Mouse (Mus musculus) forebrain, embryonic 15.5 days (tissue): ENCODE results near the gene Lrrc47. TPM values are rescaled to one million over a fixed set of nuclear protein-coding genes. Genes with fewer than 3 reads are reported as not detected.

Experiments used
- ATAC-seq: fragments of 200-750 bp; cut with Nextera tagmentation; replicated peaks from 2 replicates; pipeline ENCODE4 v1.8.0; 2017; ENCODE audit warnings: mild to moderate bottlenecking, moderate TSS enrichment, moderate library complexity
- H3K27ac ChIP-seq: fragments of 300-500 bp; sonication (generic); replicated peaks from 2 replicates; pipeline ENCODE4 v1.5.1; 2015; ENCODE audit warnings: mild to moderate bottlenecking, inconsistent platforms
- H3K27me3 ChIP-seq: fragments of 300-500 bp; sonication (generic); 2 replicates; pipeline ENCODE4 v1.6.1; 2015; ENCODE audit warnings: inconsistent platforms
- H3K36me3 ChIP-seq: fragments of 300-500 bp; sonication (generic); 2 replicates; pipeline ENCODE4 v1.6.1; 2015; ENCODE audit warnings: mild to moderate bottlenecking, inconsistent platforms
- H3K4me1 ChIP-seq: fragments of 300-500 bp; sonication (generic); 2 replicates; pipeline ENCODE4 v1.6.1; 2015; ENCODE audit warnings: inconsistent platforms
- H3K4me2 ChIP-seq: fragments of 300-500 bp; sonication (generic); replicated peaks from 2 replicates; pipeline ENCODE4 v1.6.1; 2015; ENCODE audit warnings: mild to moderate bottlenecking, inconsistent platforms
- H3K4me3 ChIP-seq: fragments of 300-500 bp; sonication (generic); 2 replicates; pipeline ENCODE4 v1.5.1; 2015; ENCODE audit warnings: mild to moderate bottlenecking, inconsistent platforms
- H3K9ac ChIP-seq: fragments of 300-500 bp; sonication (generic); replicated peaks from 2 replicates; pipeline ENCODE4 v1.6.1; 2015; ENCODE audit warnings: mild to moderate bottlenecking, inconsistent platforms
- H3K9me3 ChIP-seq: fragments of 300-500 bp; sonication (generic); 2 replicates; pipeline ENCODE4 v1.6.1; 2016; ENCODE audit warnings: inconsistent platforms
- WGBS: fragments of 180-500 bp; shearing (Covaris S2); methylation state at CpG from one replicate; pipeline ENCODE4 v1.1.7; 2015; ENCODE audit warnings: mixed read lengths; 5-methylcytosine and 5-hydroxymethylcytosine counted together
- polyA plus RNA-seq: library from polyadenylated mRNA; unstranded; fragments of >200 nt; fragmentation: Nextera tagmentation; extraction: Ambion mirVana; gene quantifications from 2 replicates; pipeline ENCODE4 v1.2.1, GENCODE M21; 2015

Gene Lrrc47
- 25.8 TPM in 2 replicates for polyA plus RNA-seq

DNA sequence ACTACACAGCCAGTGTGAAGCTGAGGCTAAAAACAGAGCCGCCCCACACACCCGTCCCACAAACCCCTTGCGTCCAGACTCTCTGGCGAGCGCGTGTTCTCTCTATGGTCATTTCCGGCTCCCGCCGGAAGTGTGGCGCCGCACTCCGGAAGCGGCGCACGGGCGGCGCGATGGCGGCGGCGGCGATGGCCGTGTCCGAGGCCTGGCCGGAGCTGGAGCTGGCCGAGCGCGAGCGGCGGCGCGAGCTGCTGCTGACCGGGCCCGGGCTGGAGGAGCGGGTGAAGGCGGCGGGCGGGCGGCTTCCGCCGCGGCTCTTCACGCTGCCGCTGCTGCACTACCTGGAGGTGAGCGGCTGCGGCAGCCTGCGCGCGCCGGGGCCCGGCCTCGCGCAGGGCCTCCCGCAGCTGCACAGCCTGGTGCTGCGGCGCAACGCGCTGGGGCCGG is at the start of gene Lrrc47:
Lrrc47 (plus strand) TSS at position 86 of the 444 bp plus-strand sequence.
- H3K9me3 ChIP-seq = no peaks in the 10 kb centered on the region
- H3K9ac ChIP-seq = peak within 1 kb of the TSS; percentile 73
- H3K27ac ChIP-seq = peak within 1 kb of the TSS; percentile 53
- H3K4me2 ChIP-seq = peak within 1 kb of the TSS; percentile 97
- WGBS = under 1% methylated on average over 44 of the region's 59 CpGs
- H3K36me3 ChIP-seq = peaks cover 14% of the 10 kb centered on the region
- H3K4me3 ChIP-seq = peak within 1 kb of the TSS; percentile 76
- ATAC-seq = peak; percentile 96
- H3K27me3 ChIP-seq = no peaks in the 10 kb centered on the region
- H3K4me1 ChIP-seq = peaks cover 25% of the 10 kb centered on the region

DNA sequence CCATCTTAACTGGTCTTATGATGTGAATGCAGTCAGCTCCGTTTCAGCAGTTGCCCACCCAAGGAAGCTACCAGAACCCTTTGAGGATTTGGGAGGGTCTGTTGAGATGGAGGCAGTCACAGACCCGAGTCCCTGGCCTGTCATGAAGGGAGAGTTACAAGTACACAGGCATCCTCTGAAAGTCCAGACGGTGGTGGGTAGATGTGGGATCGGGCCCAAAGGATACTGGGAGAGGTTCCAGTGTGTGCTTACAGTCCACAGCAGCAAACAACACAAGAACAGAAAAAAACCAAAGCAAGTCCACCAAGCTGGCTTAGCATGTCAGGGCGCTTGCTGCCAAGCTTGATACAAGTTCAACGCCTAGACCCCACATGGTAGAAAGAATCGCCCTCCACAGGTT is 48.9 kb upstream of the Lrrc47 start:
- H3K27me3 ChIP-seq = no peaks in the 10 kb centered on the region
- peaks cover 14% of the 10 kb centered on the region for H3K4me1 ChIP-seq
- peaks cover 41% of the 10 kb centered on the region for H3K36me3 ChIP-seq
- no peak overlapping the region for H3K27ac ChIP-seq
- no peaks in the 10 kb centered on the region for H3K9me3 ChIP-seq
- H3K4me3 ChIP-seq = no peak overlapping the region
- ATAC-seq = no peak
- H3K4me2 ChIP-seq = no peak overlapping the region
- WGBS = 87% methylated on average over 7 of the region's 7 CpGs
- no peak overlapping the region for H3K9ac ChIP-seq

DNA sequence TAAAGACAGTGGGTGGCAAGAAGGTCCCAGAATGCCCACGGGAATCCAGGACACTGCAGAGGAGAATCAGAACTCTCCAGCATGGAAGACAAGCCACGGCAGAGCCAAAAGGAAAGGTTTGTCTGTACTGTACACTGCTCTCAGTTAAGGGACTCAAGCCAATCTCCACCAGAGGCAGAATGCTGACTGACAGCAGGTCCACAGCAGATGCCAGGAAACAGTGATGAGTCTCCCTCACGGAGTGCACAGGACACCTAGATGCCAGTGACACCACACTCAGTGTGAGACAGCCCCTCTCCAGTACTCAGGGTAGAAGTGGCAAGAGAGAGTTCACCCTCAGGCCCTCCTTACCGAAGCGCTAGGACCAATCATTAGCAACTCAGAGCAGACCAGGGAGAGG is 44.9 kb upstream of the Lrrc47 start:
- Histone ChIP-seq H3K27me3 (no peaks in the 10 kb centered on the region), H3K9me3 (no peaks in the 10 kb centered on the region), H3K4me3 (no peak overlapping the region), H3K4me1 (no peaks in the 10 kb centered on the region), H3K4me2 (no peak overlapping the region), H3K9ac (no peak overlapping the region), H3K36me3 (peaks cover 40% of the 10 kb centered on the region), H3K27ac (no peak overlapping the region)
- WGBS = 89% methylated on average over 5 of the region's 5 CpGs
- ATAC-seq = no peak

DNA sequence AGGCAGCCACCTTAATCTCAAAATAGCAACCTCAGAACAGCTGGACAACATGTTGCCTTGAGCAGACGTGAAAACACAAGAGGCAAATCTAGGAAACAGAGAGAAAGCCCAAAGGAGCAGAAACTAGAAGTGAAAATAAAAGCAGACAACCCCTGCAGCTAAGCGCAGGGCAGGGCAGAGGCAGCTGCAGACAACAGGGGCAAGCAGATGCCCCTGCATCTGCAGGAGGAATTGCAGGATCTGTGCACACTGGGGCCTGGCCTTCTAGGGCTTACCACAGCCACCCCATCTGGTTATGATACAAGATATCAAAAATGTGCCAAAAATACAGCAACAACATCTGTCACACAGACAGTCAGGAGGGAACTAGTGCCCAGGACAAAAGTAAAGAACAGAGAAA is 44.0 kb upstream of the Lrrc47 start:
- no peaks in the 10 kb centered on the region for H3K4me1 ChIP-seq
- no peak for ATAC-seq
- H3K27me3 ChIP-seq = no peaks in the 10 kb centered on the region
- no peak overlapping the region for H3K27ac ChIP-seq
- H3K36me3 ChIP-seq = peaks cover 31% of the 10 kb centered on the region
- no peak overlapping the region for H3K4me2 ChIP-seq
- WGBS = 84% methylated on average over 2 of the region's 2 CpGs
- no peaks in the 10 kb centered on the region for H3K9me3 ChIP-seq
- no peak overlapping the region for H3K4me3 ChIP-seq
- H3K9ac ChIP-seq = no peak overlapping the region

DNA sequence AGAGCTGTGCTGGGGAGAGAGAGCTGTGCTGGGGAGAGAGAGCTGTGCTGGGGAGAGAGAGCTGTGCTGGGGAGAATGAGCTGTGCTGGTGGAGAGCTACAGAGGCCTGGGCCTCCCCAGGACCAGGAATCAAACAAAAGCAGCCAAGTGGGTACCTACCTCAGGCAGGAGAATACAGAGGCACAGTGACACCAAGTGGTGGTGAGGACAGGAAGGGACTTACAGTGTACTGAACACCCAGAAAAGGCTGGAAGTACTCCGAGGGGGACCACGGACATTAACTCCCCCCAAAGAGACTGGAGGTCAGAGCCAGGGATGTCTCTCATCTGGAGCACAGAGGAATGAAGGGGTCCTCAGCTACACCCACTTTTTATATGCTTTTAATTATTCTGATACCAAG is 43.5 kb upstream of the Lrrc47 start:
- no peak overlapping the region for H3K4me3 ChIP-seq
- no peaks in the 10 kb centered on the region for H3K9me3 ChIP-seq
- no peak overlapping the region for H3K4me2 ChIP-seq
- H3K27ac ChIP-seq = no peak overlapping the region
- ATAC-seq = no peak
- H3K4me1 ChIP-seq = 0 out of 2 replicates have a peak, but pooled peaks cover 3% of the 10 kb centered on the region
- H3K36me3 ChIP-seq = peaks cover 30% of the 10 kb centered on the region
- H3K27me3 ChIP-seq = no peaks in the 10 kb centered on the region
- no peak overlapping the region for H3K9ac ChIP-seq
- WGBS = 77% methylated on average over 2 of the region's 2 CpGs

DNA sequence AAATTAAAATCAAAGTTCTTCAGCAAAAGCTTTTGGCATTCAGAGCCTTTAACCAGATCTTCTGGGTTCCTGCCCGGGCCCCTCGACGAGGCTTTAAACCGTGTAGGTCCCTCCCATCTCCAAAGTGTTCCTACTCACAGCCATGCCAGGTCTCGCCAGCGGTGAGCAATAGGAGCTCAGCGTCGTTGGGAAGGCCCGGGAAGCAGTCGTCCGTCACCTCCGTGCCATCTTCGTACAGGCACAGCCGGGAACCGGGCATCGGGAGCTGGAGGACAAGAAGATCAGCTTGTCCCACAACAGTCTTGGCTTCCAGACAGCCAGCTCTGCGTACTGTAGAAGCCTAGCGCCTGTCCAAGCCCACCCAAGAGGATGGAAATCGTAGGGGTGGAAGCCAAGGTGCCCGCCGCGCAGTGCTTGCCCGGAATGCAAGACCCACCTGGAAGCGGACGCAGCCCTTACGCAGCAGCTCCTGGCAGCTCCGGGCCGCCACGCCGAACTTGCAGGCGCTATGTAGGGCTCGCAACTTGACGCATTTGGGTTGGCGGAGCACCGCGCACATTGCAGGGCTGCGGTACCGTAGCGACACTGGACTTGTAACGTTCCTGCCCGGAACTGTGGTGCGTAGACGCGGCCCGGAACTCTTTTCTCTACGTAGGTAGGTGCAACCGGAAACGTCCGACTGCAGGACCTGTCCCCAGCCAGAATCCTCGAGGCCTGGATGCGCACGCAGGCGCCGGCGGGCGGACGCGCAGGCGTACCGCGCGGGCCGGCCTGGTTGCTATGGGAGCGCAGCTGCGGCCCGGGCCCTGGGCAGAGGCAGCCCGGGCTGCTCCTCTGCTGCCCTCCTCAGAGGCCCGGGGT is 36.9 kb upstream of the Lrrc47 start, which contains the start of the genes Dffb and Cep104:
Dffb (minus strand) TSS at position 696 of the 861 bp plus-strand sequence.
Cep104 (plus strand) TSS at position 764 of the 861 bp plus-strand sequence.
- Histone ChIP-seq H3K9me3 (no peaks in the 10 kb centered on the region), H3K4me1 (peaks cover 39% of the 10 kb centered on the region), H3K27me3 (no peaks in the 10 kb centered on the region), H3K4me2 (peak within 1 kb of the TSS; percentile 96), H3K9ac (peak within 1 kb of the TSS; percentile 97), H3K36me3 (peaks cover 21% of the 10 kb centered on the region), H3K4me3 (peak within 1 kb of the TSS; percentile 100), H3K27ac (peak within 1 kb of the TSS; percentile 76)
- peak; percentile 98 for ATAC-seq
- WGBS = 1% methylated on average over 68 of the region's 68 CpGs

DNA sequence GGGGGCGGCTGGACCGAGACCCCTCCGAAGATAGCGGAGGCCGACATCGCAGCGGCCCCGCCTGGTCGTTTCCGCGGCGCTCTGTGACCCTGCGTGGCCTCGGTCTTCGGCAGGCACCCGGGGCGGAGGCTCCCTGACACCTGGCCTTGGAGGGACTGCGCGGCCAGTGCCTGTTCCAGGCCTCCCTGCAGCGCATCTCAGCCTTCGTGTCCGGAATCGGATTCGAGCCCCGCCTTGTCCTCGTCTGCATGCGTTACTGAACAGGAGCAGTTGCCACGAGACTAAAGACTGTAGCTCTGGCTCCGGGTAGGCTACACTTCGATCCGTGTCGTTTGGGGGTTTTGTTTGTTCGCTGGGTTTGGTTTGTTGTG is 36.3 kb upstream of the Lrrc47 start:
- Histone ChIP-seq H3K9me3 (no peaks in the 10 kb centered on the region), H3K36me3 (peaks cover 22% of the 10 kb centered on the region), H3K4me1 (peaks cover 39% of the 10 kb centered on the region), H3K27me3 (no peaks in the 10 kb centered on the region), H3K4me3 (peak overlapping the region; percentile 100), H3K9ac (peak overlapping the region; percentile 97), H3K4me2 (peak overlapping the region; percentile 96), H3K27ac (peak overlapping the region; percentile 76)
- under 1% methylated on average over 33 of the region's 33 CpGs for WGBS
- no peak for ATAC-seq

DNA sequence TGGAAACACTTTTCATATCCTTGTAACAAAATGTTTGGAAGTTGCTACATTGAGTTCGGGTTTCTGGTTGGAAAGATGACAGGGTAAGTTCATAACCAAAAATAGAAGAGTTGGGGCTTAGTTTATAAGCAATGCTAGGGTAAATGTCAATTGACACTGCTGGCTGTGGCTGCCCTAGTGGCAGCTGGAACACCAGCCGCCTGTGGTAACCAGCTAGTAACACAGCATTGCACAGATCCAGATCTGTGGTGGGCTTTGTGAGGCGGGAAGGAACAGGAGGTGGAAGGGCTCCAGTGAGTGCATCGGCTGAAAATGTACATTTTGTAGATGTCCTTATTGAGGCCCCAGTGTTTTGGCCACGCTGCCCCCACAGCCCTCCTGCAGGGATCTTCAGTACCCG is 35.8 kb upstream of the Lrrc47 start:
- peak overlapping the region; percentile 96 for H3K4me2 ChIP-seq
- no peaks in the 10 kb centered on the region for H3K27me3 ChIP-seq
- peak overlapping the region; percentile 100 for H3K4me3 ChIP-seq
- no peaks in the 10 kb centered on the region for H3K9me3 ChIP-seq
- no peak overlapping the region for H3K27ac ChIP-seq
- WGBS = 45% methylated on average over 6 of the region's 6 CpGs
- H3K4me1 ChIP-seq = peaks cover 39% of the 10 kb centered on the region
- peak overlapping the region; percentile 97 for H3K9ac ChIP-seq
- ATAC-seq = no peak
- H3K36me3 ChIP-seq = peaks cover 23% of the 10 kb centered on the region

DNA sequence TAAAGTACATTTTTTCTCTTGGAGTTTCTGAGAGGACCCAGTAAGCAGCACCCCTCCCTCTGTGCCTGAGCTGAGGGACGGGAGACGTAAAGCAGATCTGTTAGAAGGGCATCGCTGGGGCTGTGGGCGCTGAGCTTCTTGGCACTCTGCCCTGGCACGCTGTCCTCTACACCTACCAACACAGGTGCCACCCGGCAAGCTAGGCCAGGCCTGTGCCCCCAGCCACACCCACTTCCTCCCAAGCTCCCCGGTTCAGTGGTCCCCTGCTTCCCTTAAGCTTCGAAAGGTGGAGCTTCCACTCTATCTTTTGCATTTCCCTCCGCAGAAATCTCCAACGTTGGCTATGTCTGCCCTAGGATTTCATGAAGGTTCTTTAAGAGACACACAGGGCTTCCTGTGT is 32.3 kb upstream of the Lrrc47 start:
- Histone ChIP-seq H3K36me3 (peaks cover 44% of the 10 kb centered on the region), H3K4me1 (peaks cover 25% of the 10 kb centered on the region), H3K4me2 (no peak overlapping the region), H3K27me3 (no peaks in the 10 kb centered on the region), H3K4me3 (no peak overlapping the region), H3K9me3 (no peaks in the 10 kb centered on the region), H3K9ac (no peak overlapping the region), H3K27ac (no peak overlapping the region)
- no peak for ATAC-seq
- 93% methylated on average over 10 of the region's 10 CpGs for WGBS

DNA sequence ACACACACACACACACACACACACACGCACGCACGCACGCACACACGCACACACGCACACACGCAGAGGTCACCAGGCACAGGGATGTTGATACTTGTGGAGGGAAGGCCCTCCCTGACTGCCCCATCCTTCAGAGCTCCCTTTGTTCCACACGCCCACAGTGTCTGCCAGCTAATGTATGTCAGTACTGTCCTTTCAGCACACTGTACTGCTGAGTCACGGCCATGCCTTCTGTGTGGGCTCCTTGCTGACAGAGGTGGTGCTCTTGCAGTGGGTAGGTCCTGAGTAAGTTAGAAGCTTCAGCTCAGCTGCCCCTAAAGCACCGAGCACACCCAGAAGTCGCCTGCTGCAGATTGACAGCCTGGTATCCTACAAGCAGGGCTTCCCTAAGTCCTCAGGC is 31.1 kb upstream of the Lrrc47 start:
- WGBS = 91% methylated on average over 11 of the region's 11 CpGs
- Histone ChIP-seq H3K9me3 (no peaks in the 10 kb centered on the region), H3K4me1 (peaks cover 22% of the 10 kb centered on the region), H3K27ac (no peak overlapping the region), H3K9ac (no peak overlapping the region), H3K27me3 (no peaks in the 10 kb centered on the region), H3K4me3 (no peak overlapping the region), H3K4me2 (no peak overlapping the region), H3K36me3 (peaks cover 57% of the 10 kb centered on the region)
- no peak for ATAC-seq

DNA sequence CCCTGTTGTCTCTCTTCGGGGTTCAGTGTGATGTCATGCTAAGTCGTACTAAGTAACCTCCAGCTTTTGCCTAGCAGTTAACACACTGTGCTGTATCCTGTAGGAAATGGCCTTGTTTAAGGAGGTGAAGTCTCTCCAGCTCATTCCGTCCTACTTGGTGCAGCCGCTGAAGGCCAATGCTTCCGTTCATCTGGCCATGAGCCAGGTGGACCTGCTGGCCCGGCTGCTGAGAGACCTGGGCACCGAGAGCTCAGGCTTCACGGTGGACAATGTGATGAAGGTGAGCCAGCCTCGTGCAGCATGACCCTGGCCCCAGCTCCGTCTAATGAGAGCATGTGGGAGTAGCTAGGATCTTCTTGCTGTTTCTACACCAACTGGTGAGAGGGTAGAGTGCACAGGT is 18.8 kb upstream of the Lrrc47 start:
- peaks cover 90% of the 10 kb centered on the region for H3K36me3 ChIP-seq
- H3K4me3 ChIP-seq = no peak overlapping the region
- no peaks in the 10 kb centered on the region for H3K9me3 ChIP-seq
- H3K4me2 ChIP-seq = no peak overlapping the region
- no peak for ATAC-seq
- no peak overlapping the region for H3K9ac ChIP-seq
- 91% methylated on average over 10 of the region's 10 CpGs for WGBS
- H3K27ac ChIP-seq = no peak overlapping the region
- no peaks in the 10 kb centered on the region for H3K4me1 ChIP-seq
- H3K27me3 ChIP-seq = no peaks in the 10 kb centered on the region

DNA sequence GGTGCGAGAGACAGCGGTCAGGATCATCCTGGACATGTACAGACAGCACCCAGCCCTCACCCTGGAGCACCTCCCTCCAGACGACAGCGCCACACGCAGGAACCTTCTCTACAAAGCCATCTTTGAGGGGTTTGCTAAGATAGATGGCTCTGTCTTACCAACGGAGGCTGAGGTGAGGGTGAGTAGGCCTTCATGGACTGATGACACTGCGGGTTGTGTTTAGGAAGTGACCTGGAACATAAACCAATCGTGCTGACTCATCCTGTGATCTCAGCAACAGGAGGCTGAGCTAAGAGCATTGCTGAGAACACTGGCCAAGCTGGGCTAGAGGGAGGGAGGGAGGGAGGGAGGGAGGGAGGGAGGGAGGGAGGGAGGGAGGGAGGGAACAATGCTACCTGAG is 18.0 kb upstream of the Lrrc47 start:
- no peak for ATAC-seq
- no peak overlapping the region for H3K4me2 ChIP-seq
- H3K36me3 ChIP-seq = peaks cover 89% of the 10 kb centered on the region
- no peak overlapping the region for H3K9ac ChIP-seq
- 94% methylated on average over 8 of the region's 8 CpGs for WGBS
- H3K27me3 ChIP-seq = no peaks in the 10 kb centered on the region
- no peak overlapping the region for H3K27ac ChIP-seq
- H3K4me3 ChIP-seq = no peak overlapping the region
- H3K4me1 ChIP-seq = no peaks in the 10 kb centered on the region
- H3K9me3 ChIP-seq = no peaks in the 10 kb centered on the region
